ENCODE assay signal across 10 mouse cellular contexts in genomic region chr4:62250896-62251544, GRCm38 (mm10). TPM values are rescaled to one million over a fixed set of nuclear protein-coding genes. Genes with fewer than 3 reads are reported as not detected.
DNase-seq lines count a peak whose midpoint lies in the region; TF ChIP-seq lines count a peak whose summit lies in the region.
"Had no signal": no experiment of that assay in that cellular context is flagged by ENCODE, and none has a peak within 500 bp of the region (broad histone marks: within the 10 kb centered on the region; RNA-seq: fewer than 3 reads in every experiment).

No protein-coding gene starts in this region.

- no peak overlapping the region for H3K27ac ChIP-seq in kidney, adult 2 months (ENCODE audit: insufficient read depth, low read depth, low read length)
- no peak overlapping the region for H3K27ac ChIP-seq in embryonic fibroblast, embryonic 13.5 days (ENCODE audit: insufficient read depth, low read length)
- H3K27ac ChIP-seq: limb, embryonic 12.5 days had no signal

- peak; percentile 33 for TF ChIP-seq CTCF in kidney, adult 2 months (conservative IDR thresholded peaks at IDR 0.05; ENCODE audit: insufficient read depth, insufficient read length, low read depth, low read length)
- TF ChIP-seq CTCF in embryonic fibroblast, embryonic 13.5 days (IDR thresholded peaks at IDR 0.05; ENCODE audit: borderline replicate concordance, insufficient read depth, low read length) = peak; percentile 15; the same call in 1 of the 2 replicates

- no peak for TF ChIP-seq POLR2A in kidney, adult 2 months (IDR thresholded peaks at IDR 0.05; ENCODE audit: low read depth, low read length)
- no peak for TF ChIP-seq POLR2A in embryonic fibroblast, embryonic 13.5 days (IDR thresholded peaks at IDR 0.05; ENCODE audit: low read depth, low read length)

- 50% methylated on average over 3 of the region's 3 CpGs for WGBS in kidney, adult 2 months

- H3K4me1 ChIP-seq in kidney, adult 2 months (ENCODE audit: control insufficient read depth, insufficient read depth, low read length) = no peaks in the 10 kb centered on the region
- H3K4me1 ChIP-seq in embryonic fibroblast, embryonic 13.5 days (ENCODE audit: control insufficient read depth, insufficient read depth, low read length) = no peaks in the 10 kb centered on the region
- H3K4me1 ChIP-seq: limb, embryonic 12.5 days had no signal

- DNase-seq in kidney, adult 2 months = no peak
- no peak for DNase-seq in kidney, adult 18-20 months
- DNase-seq in thymus, postnatal 14 days = peak; percentile 13
- DNase-seq in thymus, postnatal 36 days = no peak
- DNase-seq in yolk sac, embryonic 10.5 days (ENCODE audit: low spot score) = no peak
- DNase-seq in layer of hippocampus, adult 9-11 months = no peak
- no peak for DNase-seq in T-cell, adult 2 months (ENCODE audit: low spot score)

- H3K4me3 ChIP-seq in kidney, adult 2 months (ENCODE audit: insufficient read depth, low read depth, low read length) = no peak overlapping the region
- no peak overlapping the region for H3K4me3 ChIP-seq in embryonic fibroblast, embryonic 13.5 days (ENCODE audit: insufficient read depth, low read length)
- H3K4me3 ChIP-seq: limb, embryonic 12.5 days had no signal

- no peaks in the 10 kb centered on the region for H3K36me3 ChIP-seq in kidney, adult 2 months (ENCODE audit: control insufficient read depth, insufficient read depth, low read length)
- H3K36me3 ChIP-seq: limb, embryonic 12.5 days had no signal

- no peaks in the 10 kb centered on the region for H3K27me3 ChIP-seq in kidney, adult 2 months (replicated peaks; ENCODE audit: control insufficient read depth, insufficient read depth, low read length)
- H3K27me3 ChIP-seq: limb, embryonic 12.5 days had no signal

RNA-seq across cellular contexts. Expression of gene Slc31a2, which starts 11.3 kb away (rescaled TPM):
- 26.6 and 33.0 TPM in 2 replicates for polyA plus RNA-seq in kidney, adult 2 months (2012; rRNA removed)
- polyA plus RNA-seq in embryonic fibroblast, embryonic 13.5 days (2011; ENCODE audit: insufficient read length, low read depth, missing spikeins) = 10.4 and 13.9 TPM in 2 replicates

RNA-seq across cellular contexts. Expression of gene Zfp37, which starts 20.2 kb away (rescaled TPM):
- polyA plus RNA-seq in kidney, adult 2 months (2012; rRNA removed) = 0.26 and 0.50 TPM in 2 replicates
- polyA plus RNA-seq in embryonic fibroblast, embryonic 13.5 days (2011; ENCODE audit: insufficient read length, low read depth, missing spikeins) = 10.9 and 12.7 TPM in 2 replicates
- polyA plus RNA-seq: inflammation-experienced regulatory T-cells, adult 6 months had no signal
